Mouse (Mus musculus): ENCODE data around the gene Banf1. TPM values are rescaled to one million over a fixed set of nuclear protein-coding genes. Genes with fewer than 3 reads are reported as not detected.
"Not testable (repeated sequence)": the region's sequence is repeated elsewhere in the genome, so short reads cannot be mapped to it uniquely, and the experiment has no call there.

Banf1 gene
- polyA plus RNA-seq (2016; fragmentation: Nextera tagmentation; extraction: Ambion mirVana) = 570 and 593 TPM in 2 replicates

DNA sequence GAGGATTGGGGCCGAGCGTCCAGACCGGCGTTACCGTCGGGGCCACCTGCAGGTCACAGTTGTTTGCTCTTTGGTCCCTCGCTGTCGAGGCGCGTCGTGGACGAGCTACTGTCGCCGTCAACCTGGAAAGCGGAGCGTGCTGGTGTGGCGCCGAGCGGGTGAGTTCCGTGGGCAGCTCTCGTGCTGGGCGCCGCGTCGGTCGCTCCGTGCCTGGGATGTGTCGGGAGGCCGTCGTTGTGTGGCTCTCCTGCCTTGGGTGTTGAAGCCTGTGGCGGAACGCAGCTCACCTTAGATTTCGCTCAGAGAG is at the start of gene Banf1:
Gene Banf1, minus strand, starts transcription at position 116 of the 307 bp plus-strand sequence.
- peak within 1 kb of the TSS; percentile 97 for H3K4me3 ChIP-seq
- peaks cover 20% of the 10 kb centered on the region for H3K4me1 ChIP-seq
- no peaks in the 10 kb centered on the region for H3K9me3 ChIP-seq
- H3K27me3 ChIP-seq (replicated peaks; ENCODE audit: low read depth, poor library complexity, severe bottlenecking) = no peaks in the 10 kb centered on the region
- peak within 1 kb of the TSS; percentile 99 for H3K27ac ChIP-seq (replicated peaks)
- H3K36me3 ChIP-seq (replicated peaks) = peaks cover 69% of the 10 kb centered on the region
- under 1% methylated on average over 33 of the region's 33 CpGs for WGBS
- DNase-seq (ENCODE audit: low spot score) = no peak

- H3K9me3 ChIP-seq = no peaks in the 10 kb centered on the region
- H3K4me3 ChIP-seq = no peak overlapping the region
- H3K4me1 ChIP-seq = peaks cover 5% of the 10 kb centered on the region; the same call in 1 of the 2 replicates
- H3K27ac ChIP-seq (replicated peaks) = no peak overlapping the region
- peaks cover 18% of the 10 kb centered on the region for H3K36me3 ChIP-seq (replicated peaks)
- H3K27me3 ChIP-seq (replicated peaks; ENCODE audit: low read depth, poor library complexity, severe bottlenecking) = no peaks in the 10 kb centered on the region
- DNase-seq (ENCODE audit: low spot score) = no peak
- 66% methylated on average over 2 of the region's 2 CpGs for WGBS
These were observed 47.6 kb upstream of the Banf1 start for GRCm38 (mm10) chr19:5414534-5414957.

GRCm38 (mm10) chr19:5413840-5414239 is 46.9 kb upstream of the Banf1 start:
- H3K4me3 ChIP-seq = no peak overlapping the region
- peaks cover 19% of the 10 kb centered on the region for H3K36me3 ChIP-seq (replicated peaks)
- WGBS = 79% methylated on average over 4 of the region's 4 CpGs
- H3K27ac ChIP-seq (replicated peaks) = no peak overlapping the region
- H3K27me3 ChIP-seq (replicated peaks; ENCODE audit: low read depth, poor library complexity, severe bottlenecking) = no peaks in the 10 kb centered on the region
- no peaks in the 10 kb centered on the region for H3K9me3 ChIP-seq
- peaks cover 9% of the 10 kb centered on the region for H3K4me1 ChIP-seq
- no peak for DNase-seq (ENCODE audit: low spot score)

DNA sequence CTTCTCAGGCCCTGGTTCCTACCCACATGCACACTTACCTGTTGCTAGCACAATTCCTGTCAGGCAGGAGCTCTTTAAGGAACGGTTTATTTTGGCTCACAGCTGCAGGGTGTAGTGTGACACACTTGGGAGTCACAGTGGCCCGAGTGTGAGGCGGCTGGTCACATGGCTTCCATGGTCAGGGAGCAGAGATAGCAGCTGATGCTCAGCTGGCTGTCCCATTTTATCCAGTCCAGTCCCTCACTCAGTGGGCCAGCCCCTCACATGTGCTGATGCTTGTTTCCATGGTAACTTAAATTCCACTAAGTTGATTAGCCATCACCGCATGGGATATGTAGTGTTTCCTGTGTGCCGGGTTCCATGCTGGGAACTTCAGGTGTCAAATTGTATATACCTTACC is 45.0 kb upstream of the Banf1 start:
- H3K27me3 ChIP-seq (replicated peaks; ENCODE audit: low read depth, poor library complexity, severe bottlenecking) = no peaks in the 10 kb centered on the region
- DNase-seq (ENCODE audit: low spot score) = no peak
- H3K36me3 ChIP-seq (replicated peaks) = peaks cover 8% of the 10 kb centered on the region
- H3K9me3 ChIP-seq = no peaks in the 10 kb centered on the region
- WGBS = 70% methylated on average over 5 of the region's 5 CpGs
- H3K4me3 ChIP-seq = 0 out of 2 replicates have a peak overlapping the region, but pooled peaks have one; percentile 11
- peaks cover 22% of the 10 kb centered on the region for H3K4me1 ChIP-seq
- no peak overlapping the region for H3K27ac ChIP-seq (replicated peaks)

DNA sequence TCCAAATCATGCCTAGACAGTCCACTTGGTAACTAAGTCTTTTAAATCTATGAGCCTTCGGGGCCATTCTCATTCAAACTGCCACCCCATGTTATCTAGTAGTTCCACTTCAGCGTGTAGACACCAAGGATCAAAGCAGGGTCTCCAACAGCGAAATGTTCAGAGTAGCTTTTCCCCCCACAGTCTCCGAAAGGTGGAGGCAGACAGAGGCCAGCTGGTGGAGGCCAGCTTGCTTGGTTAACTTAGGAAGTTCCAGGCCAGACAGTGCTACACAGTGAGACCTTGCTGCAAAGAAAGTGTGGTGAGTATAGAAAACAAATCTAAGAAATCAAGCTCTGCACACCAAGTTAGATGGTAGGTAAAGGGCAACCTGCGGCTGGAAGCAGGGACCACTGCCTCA is 43.7 kb upstream of the Banf1 start:
- no peaks in the 10 kb centered on the region for H3K9me3 ChIP-seq
- H3K27me3 ChIP-seq (replicated peaks; ENCODE audit: low read depth, poor library complexity, severe bottlenecking) = no peaks in the 10 kb centered on the region
- no peak overlapping the region for H3K27ac ChIP-seq (replicated peaks)
- 86% methylated on average over 5 of the region's 5 CpGs for WGBS
- peaks cover 5% of the 10 kb centered on the region for H3K36me3 ChIP-seq (replicated peaks)
- DNase-seq (ENCODE audit: low spot score) = no peak
- H3K4me1 ChIP-seq = peaks cover 26% of the 10 kb centered on the region
- no peak overlapping the region for H3K4me3 ChIP-seq

DNA sequence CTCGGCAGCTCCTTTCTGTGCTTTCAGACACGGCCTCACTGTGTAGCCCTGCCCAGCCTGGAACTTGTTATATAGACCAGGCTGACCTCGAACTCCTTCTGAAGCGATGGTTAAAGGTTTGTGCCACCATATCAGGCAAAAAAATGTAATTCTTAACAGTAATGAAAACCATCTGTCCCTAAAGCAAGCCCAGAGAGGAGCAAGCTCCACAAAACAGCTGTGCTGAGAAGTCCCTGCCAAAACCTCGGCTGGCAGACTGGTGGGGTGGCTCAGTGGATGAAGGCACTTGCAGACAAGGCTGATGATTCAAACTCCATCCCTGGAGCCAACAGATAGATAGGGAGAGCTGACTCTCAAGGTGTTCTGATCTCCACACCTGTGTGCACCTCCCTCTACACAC is 42.1 kb upstream of the Banf1 start:
- no peak for DNase-seq (ENCODE audit: low spot score)
- 70% methylated on average over 5 of the region's 5 CpGs for WGBS

GRCm38 (mm10) chr19:5408057-5409001 is 41.4 kb upstream of the Banf1 start:
- no peak for DNase-seq (ENCODE audit: low spot score)

More for the DNA sequence above, 42.1 kb upstream of the Banf1 start:
- Histone ChIP-seq H3K4me1 (peaks cover 27% of the 10 kb centered on the region), H3K27me3 (replicated peaks; ENCODE audit: low read depth, poor library complexity, severe bottlenecking) (no peaks in the 10 kb centered on the region), H3K9me3 (no peaks in the 10 kb centered on the region), H3K4me3 (no peak overlapping the region), H3K36me3 (replicated peaks) (peaks cover 5% of the 10 kb centered on the region), H3K27ac (replicated peaks) (no peak overlapping the region)

DNA sequence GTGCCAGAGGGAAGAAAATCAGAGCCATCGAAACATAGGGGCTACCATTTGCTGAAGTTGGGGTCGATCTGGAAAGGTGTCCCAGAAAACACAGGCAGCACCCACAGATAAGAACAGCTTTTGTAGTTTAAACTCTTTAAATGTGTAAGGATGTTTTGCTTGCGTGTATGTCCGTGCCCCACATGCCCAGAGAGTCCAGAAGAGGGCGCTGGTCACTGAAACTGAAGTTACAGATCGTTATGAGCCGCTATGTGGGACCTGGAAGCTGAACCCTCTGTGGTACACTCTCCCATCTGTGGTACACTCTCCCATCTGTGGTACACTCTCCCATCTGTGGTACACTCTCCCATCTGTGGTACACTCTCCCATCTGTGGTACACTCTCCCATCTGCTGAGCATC is 40.2 kb upstream of the Banf1 start:
- H3K27me3 ChIP-seq (replicated peaks; ENCODE audit: low read depth, poor library complexity, severe bottlenecking) = no peaks in the 10 kb centered on the region
- H3K4me1 ChIP-seq = peaks cover 27% of the 10 kb centered on the region
- H3K36me3 ChIP-seq (replicated peaks) = peaks cover 5% of the 10 kb centered on the region
- 17% methylated on average over 7 of the region's 7 CpGs for WGBS
- H3K4me3 ChIP-seq = peak overlapping the region; percentile 70
- H3K9me3 ChIP-seq = no peaks in the 10 kb centered on the region
- peak overlapping the region; percentile 91 for H3K27ac ChIP-seq (replicated peaks)
- peak; percentile 66 for DNase-seq (ENCODE audit: low spot score)

More at GRCm38 (mm10) chr19:5408057-5409001, 41.4 kb upstream of the Banf1 start:
- 89% methylated on average over 13 of the region's 13 CpGs for WGBS
- 0 out of 2 replicates have a peak overlapping the region, but pooled peaks have one; percentile 91 for H3K27ac ChIP-seq (replicated peaks)
- H3K4me3 ChIP-seq = peak overlapping the region; percentile 70
- H3K9me3 ChIP-seq = no peaks in the 10 kb centered on the region
- no peaks in the 10 kb centered on the region for H3K27me3 ChIP-seq (replicated peaks; ENCODE audit: low read depth, poor library complexity, severe bottlenecking)
- peaks cover 27% of the 10 kb centered on the region for H3K4me1 ChIP-seq
- H3K36me3 ChIP-seq (replicated peaks) = peaks cover 5% of the 10 kb centered on the region

- peak overlapping the region; percentile 70 for H3K4me3 ChIP-seq
- H3K36me3 ChIP-seq (replicated peaks); H3K9me3 ChIP-seq; H3K27me3 ChIP-seq (replicated peaks; ENCODE audit: low read depth, poor library complexity, severe bottlenecking): not testable (repeated sequence)
- peak; percentile 68 for DNase-seq (ENCODE audit: low spot score)
- H3K4me1 ChIP-seq = peaks cover 23% of the 10 kb centered on the region
- 15% methylated on average over 25 of the region's 25 CpGs for WGBS
- peak overlapping the region; percentile 91 for H3K27ac ChIP-seq (replicated peaks)
These were observed 39.7 kb upstream of the Banf1 start for GRCm38 (mm10) chr19:5406531-5407126.

DNA sequence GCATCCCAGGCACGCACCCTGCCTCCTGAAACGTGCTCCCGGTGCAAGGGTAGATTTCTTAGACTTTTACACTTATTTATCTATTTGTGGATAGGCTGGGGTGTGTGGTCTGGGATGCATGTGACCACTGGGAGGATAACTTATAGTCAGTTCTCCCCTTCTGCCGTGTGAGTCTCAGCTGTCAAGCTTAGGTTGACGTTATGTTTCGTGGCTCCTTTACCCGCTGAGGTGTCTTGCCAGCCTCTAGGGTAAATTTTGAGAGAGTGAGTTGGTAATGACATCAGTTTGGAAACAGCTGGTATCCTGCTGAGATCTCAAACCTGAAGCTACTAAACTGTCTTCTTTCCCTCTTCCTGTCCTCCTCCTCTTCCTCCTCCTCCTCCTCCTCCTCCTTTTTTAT is 39.0 kb upstream of the Banf1 start:
- peaks cover 21% of the 10 kb centered on the region for H3K4me1 ChIP-seq
- WGBS = 31% methylated on average over 7 of the region's 7 CpGs
- no peaks in the 10 kb centered on the region for H3K27me3 ChIP-seq (replicated peaks; ENCODE audit: low read depth, poor library complexity, severe bottlenecking)
- peaks cover 5% of the 10 kb centered on the region for H3K36me3 ChIP-seq (replicated peaks)
- no peak for DNase-seq (ENCODE audit: low spot score)
- H3K9me3 ChIP-seq = no peaks in the 10 kb centered on the region
- peak overlapping the region; percentile 54 for H3K4me3 ChIP-seq
- H3K27ac ChIP-seq (replicated peaks) = peak overlapping the region; percentile 82

- WGBS = 84% methylated on average over 8 of the region's 8 CpGs
- H3K27me3 ChIP-seq (replicated peaks; ENCODE audit: low read depth, poor library complexity, severe bottlenecking) = no peaks in the 10 kb centered on the region
- no peak for DNase-seq (ENCODE audit: low spot score)
- peaks cover 8% of the 10 kb centered on the region for H3K4me1 ChIP-seq
- H3K27ac ChIP-seq (replicated peaks) = no peak within 1 kb of the TSS
- no peaks in the 10 kb centered on the region for H3K36me3 ChIP-seq (replicated peaks)
- no peaks in the 10 kb centered on the region for H3K9me3 ChIP-seq
- no peak within 1 kb of the TSS for H3K4me3 ChIP-seq
These were observed 35.3 kb upstream of the Banf1 start, which contains the start of gene Tsga10ip for GRCm38 (mm10) chr19:5402293-5402692. Tsga10ip (minus strand) TSS chr19:5402526.

DNA sequence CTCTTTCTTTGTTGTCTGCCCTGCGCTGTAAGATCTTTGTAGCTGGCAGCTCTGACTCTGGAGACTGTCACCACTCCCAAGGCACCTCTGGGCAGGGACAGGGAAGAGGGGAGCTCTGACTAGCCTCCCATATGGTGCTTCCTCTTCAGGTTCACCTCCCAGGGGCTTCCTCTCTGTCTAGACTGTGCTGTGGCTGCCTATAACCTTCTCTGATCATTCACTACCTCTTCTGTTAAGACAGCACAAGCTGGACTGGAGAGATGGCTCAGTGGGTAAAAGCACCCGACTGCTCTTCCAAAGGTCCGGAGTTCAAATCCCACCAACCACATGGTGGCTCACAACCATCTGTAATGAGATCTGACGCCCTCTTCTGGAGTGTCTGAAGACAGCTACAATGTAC is 34.1 kb upstream of the Banf1 start:
- 77% methylated on average over 4 of the region's 4 CpGs for WGBS
- H3K4me1 ChIP-seq; H3K27ac ChIP-seq (replicated peaks); H3K4me3 ChIP-seq; DNase-seq (ENCODE audit: low spot score); H3K9me3 ChIP-seq; H3K27me3 ChIP-seq (replicated peaks; ENCODE audit: low read depth, poor library complexity, severe bottlenecking); H3K36me3 ChIP-seq (replicated peaks): not testable (repeated sequence)

DNA sequence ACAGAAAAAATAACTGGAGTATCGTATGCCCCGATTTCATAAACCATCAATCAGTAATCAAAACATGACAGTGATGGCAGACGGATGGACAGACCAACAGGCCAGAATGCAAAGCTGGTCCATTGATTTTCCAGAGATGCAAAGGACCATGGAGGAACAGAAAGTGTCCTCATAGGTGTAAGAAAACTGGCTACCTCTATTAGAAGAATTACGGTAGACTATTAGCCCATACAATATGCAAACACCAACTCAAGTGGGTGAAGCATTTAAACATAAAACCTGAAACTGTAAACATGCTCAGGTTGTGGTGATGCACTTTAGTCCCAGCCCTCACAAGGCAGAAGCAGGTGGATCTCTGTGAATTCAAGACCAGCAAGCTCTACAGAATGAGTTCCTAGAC is 28.4 kb upstream of the Banf1 start:
- 68% methylated on average over 4 of the region's 4 CpGs for WGBS
- H3K36me3 ChIP-seq (replicated peaks) = no peaks in the 10 kb centered on the region
- H3K27me3 ChIP-seq (replicated peaks; ENCODE audit: low read depth, poor library complexity, severe bottlenecking) = no peaks in the 10 kb centered on the region
- no peak overlapping the region for H3K27ac ChIP-seq (replicated peaks)
- H3K4me1 ChIP-seq = peaks cover 6% of the 10 kb centered on the region
- H3K9me3 ChIP-seq = no peaks in the 10 kb centered on the region
- no peak overlapping the region for H3K4me3 ChIP-seq
- DNase-seq (ENCODE audit: low spot score) = no peak

All from embryonic facial prominence, embryonic 10.5 days (tissue).